Mouse (Mus musculus) spleen, adult 12 weeks (tissue): ENCODE results near the gene Trmu.

Experiments used
- DNase-seq: peaks from one replicate; pipeline ENCODE4 v3.0.0; 2022; ENCODE audit warnings: low spot score

Gene Trmu

DNA sequence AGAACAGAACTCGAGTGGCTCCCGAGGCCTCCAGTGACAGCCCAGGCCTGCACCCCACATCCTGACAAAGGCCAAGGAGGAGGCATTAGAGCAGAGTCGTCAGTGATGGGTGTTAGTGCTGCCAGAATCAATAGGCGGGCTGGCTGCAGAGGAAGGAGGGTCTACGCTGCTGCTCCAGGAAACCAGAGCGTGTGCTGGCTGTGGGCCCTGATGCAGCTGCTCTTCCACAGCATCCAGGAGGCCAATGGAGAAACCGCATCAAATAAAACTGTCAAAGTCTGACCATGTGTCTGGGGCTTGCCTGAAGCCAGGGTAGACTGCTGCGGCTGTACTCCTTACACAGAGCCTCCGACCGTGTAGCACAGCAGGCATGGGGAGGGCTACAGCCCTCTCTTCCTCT, 18.0 kb downstream of the Trmu start:
- DNase-seq: no peak

DNA sequence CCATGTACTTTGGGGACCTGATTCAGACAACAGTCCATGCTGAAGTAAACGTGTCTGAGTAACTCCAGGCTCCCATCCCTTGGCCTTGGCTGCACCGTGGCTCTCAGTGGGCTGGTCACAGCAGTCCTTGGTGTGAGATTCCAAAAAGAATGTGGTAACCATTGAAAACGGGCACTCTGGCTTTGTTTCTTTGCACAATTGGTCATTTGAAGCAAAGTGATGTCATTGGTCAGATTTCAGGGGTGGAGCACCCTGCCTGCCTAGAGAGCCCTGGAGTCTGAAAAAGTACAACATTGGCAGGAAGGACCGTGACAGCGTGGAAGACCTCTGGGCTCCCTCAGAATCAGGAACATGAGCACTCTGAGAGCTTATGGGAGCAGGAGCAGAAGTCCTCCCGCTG, 20.3 kb downstream of the Trmu start:
- no peak for DNase-seq

DNA sequence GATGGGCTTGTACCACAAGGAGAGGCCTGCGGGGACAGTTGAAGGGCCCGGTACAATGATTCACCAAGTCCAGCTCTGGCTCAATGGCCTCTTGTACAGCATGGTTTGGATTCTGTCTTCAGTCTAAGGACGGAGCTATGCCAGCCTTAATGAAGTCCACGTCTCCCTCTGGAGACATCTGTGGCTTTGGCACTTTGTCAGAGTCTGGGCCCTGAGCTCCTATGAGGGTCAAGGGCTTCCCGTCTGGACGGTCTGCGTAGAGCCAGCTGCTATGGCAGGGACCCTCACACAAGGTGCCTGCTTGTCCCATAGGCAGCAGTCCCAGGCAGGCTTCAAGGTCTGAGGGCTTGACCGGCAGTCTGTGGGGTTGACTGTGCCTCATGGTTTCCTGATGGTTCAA, 21.2 kb downstream of the Trmu start:
- no peak for DNase-seq

DNA sequence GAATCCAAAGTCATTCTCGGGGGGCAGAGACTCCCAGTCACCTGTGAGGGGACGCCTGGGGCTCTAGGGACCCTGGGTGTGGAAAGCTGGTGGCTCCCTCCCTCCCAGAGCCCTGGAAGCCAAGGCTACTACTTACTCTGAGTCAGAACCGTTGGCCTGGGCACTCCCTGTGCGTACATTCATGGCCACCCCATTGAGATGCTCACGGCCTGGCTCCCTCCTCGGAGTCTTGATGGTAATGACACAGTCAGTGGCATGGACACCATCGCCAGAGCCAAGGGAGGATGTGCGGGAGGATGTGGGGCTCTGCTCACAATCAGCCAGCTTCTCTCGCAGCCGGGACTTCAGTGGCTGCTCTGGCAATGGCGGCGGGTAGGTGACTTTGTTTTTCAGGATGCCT, 21.7 kb downstream of the Trmu start:
- no peak for DNase-seq

DNA sequence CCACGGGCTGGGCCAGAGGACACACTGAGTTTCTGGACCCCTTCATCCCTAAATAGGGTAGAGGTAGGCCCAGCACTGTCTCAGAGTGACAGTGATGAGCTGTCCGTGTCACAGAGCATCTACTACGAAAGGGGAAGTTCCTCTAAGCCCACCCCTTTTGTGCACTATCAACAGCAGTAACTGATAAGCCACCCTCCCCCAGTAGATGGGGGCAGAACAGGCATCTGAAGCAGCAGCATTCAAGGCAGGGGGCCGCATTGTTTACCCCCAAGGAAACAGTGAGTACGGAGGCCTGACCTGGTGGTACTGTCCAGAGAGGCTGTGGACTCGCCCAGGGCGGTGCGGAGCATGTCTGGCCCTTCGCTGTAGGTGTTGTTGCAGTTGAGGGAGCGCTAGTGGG, 23.4 kb downstream of the Trmu start:
- DNase-seq: no peak

DNA sequence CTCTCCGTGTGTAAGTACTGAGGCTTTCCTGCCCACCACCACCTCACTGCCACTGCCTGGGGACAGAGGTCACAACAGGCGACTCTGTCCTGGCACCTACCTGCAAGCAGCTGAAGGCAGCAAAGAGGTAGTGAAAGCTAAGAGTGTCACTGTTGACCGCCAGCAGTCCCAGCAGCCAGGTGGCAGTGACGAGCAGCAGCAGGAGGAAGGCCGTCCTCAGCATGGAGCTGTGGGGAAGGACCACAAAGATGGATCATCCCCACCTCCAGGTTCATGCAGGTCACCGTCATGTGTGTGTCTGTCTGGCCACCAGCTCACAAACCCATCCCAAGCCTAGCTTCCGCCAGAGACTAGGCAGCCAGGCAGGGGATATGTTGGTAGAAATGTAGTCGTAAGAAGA, 24.7 kb downstream of the Trmu start:
- DNase-seq: no peak

DNA sequence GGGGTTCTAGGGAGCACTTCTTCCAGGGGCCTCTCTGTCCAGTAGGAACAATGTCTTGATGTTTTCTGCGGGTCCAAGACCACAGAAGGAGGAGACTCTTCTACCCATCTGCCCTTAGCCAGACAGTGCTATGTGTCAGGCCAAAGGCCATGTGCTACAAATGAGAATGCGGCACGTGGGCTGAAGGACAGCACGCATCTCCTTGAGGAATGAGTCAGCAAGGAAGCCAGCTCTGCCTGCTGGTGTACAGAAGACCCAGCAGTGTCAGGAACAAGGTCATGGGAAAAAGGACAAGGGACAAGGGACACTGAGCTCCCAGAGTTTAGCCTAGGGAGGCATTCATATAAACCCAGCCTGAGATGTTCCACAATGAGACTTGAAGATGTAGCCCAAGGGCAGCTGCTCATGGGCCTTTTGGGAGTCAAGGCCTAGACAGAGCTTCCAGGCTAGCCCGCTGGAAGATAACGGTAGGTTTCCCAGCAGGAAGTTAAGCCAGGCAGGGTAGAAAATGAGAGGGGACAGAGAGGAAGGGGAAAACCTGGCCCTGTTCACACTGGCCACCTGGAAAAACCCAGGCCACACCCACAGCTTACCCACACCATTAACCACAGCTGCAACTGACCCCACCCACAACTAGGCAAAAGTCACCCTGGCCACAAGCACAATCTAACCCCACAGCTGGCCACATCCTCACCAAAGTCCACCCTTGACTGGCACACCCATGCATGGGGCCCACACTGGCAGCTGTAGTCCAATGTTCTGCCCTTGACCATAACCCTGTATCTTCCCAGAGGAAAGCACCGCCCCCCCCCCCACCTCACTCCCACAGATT, 29.8 kb downstream of the Trmu start:
- no peak for DNase-seq

DNA sequence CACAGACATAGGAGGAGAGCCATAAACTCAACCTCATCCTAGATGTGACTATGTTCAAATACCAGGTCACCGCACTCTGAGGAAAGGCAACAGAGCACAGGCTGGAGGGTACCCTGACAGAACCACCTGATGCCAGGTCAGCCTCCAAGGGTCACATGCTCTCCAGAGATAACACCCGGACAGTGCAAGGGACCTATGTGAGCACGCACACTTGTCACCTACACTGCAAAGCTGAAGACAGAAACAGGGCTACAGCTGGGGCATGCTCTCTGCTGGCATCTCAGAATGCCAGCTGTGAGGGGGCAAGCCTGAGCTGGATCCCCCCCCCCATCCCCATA, 30.3 kb downstream of the Trmu start:
- DNase-seq: no peak

DNA sequence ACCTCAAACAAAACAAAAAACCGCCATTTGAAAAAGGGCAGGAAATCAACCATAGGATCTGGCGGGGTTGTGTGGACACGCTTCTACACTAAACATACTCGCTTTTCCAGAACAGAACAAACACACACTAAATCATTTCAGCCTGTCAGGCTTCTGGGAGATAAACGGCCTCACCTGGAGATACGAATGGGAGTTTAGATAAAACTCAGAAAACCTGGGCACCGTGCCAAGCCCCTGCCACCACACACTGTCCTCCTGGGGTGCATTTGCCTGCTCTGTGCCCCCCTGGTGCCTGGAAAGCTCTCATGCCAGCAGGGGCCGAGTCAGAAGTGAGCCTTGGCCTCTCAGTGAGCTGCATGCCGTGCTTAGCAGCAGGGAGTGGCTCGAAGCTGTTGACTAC, 30.8 kb downstream of the Trmu start:
- no peak for DNase-seq

DNA sequence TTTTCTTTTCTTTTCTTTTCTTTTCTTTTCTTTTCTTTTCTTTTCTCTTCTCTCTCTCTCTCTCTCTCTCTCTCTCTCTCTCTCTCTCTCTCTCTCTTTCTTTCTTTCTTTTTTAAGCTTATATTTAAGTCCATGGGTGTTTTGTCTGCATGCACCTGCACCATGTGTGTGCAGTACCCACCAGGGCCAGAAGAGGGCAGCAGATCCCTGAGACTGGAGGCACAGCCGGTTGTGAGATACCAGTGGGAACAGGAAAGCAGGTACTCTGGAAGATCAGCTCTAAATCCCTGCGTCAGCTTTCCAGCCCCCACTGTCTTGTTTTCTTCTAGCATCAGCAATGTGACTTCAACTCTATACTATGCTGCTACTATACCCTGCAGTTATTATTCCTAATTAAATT, 34.5 kb downstream of the Trmu start:
- peak; percentile 62 for DNase-seq

DNA sequence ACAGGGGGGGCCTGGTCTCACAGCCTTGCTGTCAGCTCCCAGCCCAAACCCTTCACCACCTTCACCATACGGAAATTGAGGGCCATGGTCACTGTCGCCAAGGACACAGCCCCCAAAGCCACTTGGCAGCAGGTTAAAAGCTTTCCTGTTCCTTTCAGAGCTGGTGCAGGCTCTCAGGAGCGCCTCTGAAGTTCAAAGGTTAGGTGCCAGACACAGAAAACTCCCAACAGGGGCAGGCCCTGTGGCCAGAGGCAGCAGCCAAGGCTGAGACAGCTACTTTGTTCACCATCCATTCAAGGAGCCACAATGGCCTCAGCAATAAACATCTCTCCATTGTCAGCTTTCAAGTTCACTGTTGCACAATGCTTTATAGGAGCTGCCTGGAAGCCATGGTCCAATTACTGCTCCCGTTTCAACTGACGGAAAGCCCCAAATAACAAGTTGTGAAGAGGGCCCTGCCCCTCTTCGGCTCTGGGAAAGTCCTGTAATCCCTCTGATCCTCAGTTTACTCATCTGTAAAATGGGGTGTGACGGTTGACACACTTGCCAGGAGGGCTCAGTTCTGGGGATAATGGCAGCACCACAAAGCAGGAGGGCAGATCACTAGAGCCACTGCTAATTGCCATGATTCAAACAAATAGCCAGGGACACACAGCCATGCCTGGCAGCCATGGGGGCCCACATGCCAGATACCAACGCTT, 40.2 kb downstream of the Trmu start:
- DNase-seq: no peak

DNA sequence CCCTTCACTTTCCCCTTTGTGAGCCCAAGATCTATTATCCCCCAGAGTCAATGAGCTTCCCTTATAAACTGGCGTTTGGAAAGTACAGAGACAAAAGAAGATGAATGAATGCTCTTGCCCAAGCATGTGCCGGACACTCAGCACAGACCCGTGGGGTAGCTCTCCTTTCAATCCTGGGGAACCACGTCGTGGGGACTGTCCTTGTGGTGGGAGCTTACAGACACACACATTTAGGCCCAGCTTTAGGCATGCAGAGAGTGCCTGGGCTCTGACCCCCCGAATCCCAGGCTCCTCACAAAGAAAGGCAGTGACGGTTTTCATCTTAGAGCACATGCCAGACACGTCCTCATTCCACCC, 40.8 kb downstream of the Trmu start:
- DNase-seq: no peak

DNA sequence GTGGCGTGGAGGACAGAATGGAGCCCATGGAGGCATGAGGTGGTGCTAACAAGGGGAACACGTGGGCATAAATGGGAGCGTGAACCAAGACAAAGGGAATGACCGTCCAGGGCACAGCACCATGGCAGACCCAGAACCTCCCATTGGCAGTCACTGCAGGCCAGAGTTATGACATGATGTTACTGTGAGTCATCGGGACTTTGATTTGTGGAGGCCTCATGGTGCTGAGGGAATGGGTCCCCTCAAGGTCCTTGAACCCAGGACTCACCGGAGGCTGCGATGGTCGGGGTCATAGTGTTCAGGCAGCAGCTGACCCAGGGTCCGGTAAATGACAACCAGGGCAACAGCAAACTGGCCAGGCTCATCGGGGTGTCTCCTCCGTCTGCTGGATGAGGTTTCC, 42.7 kb downstream of the Trmu start:
- DNase-seq: no peak

DNA sequence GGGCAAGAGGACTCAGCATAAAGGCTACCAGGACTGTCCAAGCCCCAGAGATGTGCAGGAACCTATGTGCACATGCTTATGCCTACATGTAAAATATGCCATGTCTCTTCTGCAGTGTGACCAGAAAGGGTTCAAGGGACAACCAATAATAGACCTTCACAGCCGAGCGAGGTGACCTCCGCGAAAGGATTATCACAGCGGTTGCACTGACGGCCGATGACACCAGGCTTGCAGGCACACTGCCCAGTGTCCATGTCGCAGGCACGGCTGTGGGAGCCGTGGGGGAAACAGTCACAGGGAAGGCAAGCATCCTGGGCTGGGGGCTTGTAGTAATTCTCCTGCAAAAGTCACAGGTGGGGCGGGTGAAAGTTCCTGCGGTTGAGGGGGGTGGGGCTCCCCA, 49.0 kb downstream of the Trmu start:
- no peak for DNase-seq

DNA sequence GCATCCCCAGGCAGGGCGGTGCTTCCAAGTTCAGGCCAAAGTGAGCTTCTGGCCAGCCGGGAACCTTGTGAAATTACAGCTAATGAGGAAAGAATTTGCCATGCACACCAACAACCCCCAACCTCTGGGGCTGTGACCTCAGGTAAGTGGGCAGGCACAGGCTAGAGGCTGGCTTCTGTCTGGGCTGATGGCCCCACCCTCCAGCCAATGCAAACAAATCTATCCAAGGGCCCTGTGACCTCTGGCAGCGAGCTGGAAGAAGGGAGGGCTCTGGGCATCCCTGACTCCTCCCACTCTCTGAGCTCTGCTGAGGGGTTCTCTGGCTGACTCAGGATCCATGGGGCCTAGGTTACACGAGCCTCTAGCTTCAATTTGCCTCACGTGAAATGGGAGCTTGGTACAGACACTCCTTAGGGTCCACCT, 56.5 kb downstream of the Trmu start:
- no peak for DNase-seq
